Mouse (Mus musculus) spleen, adult 18-20 months (tissue): Measurements from ENCODE around the gene Maneal.
A peak's percentile ranks its signal among the peaks of the same experiment; 100 is the strongest.

ENCODE experiments used
- DNase-seq, 2 experiments: peaks; one replicate each; pipeline ENCODE4 v3.0.0; 2022; ENCODE audit warnings: mixed read lengths in 2 of 2

Maneal gene

DNA sequence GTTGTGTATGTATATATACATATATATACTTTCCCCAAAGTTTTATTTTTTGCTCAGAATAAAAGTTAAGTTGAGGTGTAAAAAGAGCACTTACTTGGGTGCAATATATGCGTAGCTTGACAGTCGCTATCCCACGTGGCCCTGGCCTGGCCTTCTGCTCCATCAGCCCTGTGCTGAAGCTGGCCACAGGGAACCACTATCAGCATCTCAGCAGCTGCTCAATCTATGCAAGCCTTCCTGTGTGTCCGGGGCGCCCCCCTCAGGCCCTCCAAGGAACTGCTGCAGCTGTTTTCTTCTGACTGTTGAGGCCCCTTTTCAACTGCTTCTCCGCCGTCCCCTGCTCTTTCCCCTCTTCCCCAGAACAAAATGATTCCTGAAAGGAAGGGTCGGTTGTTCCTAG is 14.4 kb downstream of the Maneal start:
- DNase-seq, result peak; percentile 56 to 81

DNA sequence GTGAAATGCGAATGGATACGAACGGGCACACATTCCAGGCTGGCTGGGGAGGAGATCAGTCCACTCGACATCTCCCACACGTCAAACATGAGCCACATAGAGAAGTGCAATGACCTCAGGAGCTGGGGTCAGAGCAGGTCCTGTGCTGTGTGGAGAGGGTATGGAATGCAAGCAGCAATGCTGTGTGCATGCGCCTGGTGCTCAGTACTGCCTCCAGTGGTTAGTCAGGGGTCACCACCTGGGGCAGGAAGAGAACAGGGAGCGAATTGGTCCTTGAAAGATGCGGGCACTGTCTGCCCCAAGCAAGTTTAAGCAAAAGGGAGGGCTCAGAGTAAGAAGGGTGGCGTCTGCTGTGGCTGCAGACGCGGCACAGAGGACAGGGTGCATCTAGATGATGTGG is 18.5 kb downstream of the Maneal start:
- DNase-seq, result peak in 1 of 2 experiments; percentile 30

DNA sequence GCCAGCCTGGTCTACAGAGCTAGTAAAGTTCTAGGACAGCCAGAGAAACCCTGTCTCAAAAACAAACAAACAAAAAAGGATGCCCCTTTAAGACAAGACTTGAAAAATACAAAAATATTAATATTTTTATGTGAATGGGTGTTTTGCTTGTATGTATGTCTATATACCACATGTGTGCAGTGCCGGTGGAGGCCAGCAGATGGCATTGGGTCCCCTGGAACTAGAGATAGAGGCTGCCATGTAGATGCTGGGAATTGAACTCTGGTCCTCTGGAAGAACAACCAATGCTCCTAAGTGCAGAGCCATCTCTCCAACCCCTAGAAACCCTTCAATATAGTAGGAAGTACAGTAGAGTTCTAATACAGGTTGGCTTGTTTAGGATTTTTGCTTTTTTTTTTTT is 21.0 kb downstream of the Maneal start:
- no peak for DNase-seq

DNA sequence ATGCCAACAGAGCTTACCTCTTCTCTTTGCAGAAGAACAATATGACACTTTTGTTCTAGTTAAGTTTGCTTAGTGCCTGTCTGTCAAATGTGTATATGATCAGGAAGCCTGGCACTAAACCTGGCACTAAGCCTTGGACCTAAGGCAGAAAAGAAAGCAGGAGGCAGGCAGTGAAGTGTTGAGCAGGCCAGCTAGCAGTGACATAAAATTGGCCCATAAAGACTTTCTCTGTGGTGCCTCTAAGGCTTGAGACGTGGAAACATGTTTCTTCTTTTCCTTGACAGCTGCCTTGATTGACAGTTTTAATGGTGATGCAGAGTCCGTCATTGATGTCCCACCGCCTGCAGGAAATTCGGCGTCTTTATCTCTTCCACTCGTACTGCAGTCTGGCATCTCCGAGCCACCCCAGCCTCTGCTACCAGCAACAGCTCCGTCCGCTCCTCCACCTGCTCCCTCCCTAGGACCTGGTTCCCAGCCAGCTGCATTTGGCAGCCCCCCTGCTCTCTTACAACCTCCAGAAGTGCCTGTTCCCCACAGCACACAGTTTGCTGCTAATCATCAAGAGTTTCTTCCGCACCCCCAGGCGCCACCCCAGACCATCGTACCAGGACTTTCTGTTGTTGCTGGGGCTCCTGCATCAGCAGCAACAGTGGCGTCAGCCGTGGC is 23.8 kb downstream of the Maneal start:
- no peak for DNase-seq

DNA sequence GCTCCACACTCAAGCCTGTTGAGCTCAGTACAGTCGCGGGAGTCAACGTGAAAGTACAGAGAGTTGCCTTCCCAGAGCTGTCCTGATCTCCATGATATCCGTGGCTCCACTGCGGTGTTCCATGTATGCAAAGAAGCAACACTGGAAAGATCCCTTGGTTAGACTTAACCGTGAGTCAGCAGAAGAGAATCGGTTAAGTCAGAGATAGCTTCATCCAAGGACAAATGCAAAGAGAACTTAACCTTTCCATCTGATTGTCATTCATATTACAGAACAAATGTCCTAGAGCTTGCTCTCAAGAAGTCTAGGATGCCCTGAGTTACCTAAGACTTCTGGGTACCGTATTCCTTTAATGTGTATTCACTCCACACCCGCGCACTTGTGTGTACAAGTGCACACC is 29.2 kb downstream of the Maneal start:
- no peak for DNase-seq

DNA sequence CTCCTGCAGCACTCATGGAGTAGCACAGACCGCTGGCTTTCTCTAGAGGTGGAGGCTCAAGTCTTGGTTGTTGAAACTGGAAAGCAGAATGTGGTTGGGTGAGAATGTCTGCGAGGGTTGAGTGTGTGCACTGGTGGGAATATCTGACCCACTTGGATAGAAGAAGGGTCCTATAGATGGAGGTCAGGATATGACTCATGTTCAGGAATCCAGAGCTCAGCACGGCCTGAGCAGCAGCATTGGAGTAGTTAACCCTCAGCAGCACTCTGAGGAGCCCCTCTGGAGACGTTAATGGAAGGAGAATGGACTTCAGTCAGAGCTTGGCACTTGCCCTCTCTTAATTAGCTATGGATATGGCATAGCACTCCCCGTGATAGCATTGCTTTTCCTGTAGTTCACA is 32.3 kb downstream of the Maneal start:
- no peak for DNase-seq

DNA sequence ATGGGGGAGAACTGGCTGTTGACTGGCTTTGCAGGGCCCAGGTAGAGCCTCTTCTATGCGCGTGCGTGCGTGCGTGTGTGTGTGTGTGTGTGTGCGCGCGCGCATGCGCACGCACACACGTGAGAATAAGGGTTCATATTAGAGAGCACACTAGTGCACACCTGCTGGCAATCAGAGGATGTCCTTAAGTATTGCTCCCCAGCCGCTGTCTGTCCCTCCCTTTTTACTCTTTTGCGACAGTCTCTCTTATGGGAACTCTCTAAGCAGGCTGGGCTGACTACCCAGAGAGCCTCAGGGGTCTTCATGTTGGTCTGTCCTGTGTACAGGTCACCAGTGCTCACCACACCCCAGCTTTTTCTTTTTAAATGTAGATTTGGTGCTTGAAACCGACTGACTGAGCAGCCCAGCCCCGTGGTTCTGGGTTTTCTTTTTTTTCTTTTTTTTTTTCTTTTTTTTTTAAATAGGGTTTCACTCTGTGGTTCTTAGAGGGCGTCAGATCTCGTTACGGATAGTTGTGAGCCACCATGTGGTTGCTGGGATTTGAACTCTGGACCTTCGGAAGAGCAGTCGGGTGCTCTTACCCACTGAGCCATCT is 36.5 kb downstream of the Maneal start:
- DNase-seq, result no peak

DNA sequence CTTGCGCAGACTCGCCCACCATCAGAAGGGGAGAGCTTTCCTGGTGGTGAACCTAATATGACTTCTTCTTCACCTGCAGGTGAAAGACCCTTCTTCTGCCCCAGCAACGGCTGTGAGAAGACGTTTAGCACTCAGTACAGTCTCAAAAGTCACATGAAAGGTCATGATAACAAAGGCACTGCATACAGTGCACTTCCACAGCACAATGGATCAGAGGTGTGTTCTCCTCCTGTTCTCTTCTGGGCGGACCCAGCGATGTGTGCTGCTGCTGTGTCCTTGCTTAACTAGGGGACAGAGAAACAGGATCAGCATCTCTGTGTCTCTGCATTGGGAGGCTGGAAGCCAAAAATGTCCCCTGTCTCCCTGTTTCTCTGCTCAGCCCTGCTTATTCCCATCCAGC is 37.0 kb downstream of the Maneal start:
- no peak for DNase-seq

DNA sequence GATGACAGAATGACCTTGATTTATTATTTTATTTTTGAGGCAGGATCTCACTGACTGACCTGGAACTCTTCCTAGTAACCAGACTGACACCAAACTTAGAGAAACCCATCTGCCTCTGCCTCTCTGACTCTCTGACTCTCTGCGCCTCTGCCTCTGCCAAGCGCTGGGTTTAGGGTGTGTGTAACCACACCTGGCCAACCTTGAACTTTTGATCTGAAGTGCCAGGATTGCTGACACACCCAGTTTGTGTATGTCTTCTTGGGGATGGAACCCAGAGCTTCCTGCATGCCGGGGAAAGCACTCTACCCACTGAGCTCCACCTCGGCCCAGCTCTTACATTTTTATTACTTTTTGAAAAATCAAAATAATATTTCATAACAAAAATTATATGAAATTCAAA is 43.1 kb downstream of the Maneal start:
- DNase-seq, result no peak

DNA sequence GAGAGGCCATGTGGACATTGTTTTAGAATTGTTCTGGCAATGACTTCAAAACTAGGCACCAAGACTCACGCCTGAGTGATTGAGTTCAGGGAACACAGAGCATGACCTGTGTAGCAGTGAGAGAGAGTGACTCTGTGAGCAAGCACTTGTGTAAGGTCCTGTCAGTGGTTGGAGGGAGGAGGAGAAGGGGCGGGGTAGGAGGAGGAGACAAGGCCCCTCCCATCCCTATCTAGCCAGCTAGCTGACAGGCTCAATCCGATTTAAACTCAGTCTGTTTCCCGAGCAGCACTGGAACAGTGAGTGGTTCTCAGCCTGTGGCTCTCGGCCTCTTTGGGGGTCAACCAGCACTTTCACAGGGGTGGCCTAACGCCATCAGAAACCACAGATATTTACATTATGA is 44.2 kb downstream of the Maneal start:
- no peak for DNase-seq

DNA sequence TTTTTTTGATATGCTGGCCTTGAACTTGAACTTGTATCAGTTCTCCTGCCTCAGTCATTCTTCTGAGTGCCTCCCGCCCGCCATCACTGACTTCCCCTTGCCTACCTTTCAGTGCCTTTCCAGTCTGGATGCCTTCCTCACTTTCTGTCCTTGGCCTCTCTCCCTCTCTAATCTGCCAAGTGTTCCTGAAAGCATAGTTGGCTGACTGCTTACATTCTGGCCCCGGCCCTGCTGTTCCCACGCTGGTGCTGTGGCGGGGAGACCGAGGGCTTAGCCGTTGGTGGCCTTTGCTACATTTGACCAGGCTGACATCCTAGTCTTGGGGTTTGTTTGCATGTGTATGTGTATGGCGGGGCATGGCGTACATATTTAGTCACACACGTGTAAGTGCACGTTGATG is 46.1 kb downstream of the Maneal start:
- no peak for DNase-seq

DNA sequence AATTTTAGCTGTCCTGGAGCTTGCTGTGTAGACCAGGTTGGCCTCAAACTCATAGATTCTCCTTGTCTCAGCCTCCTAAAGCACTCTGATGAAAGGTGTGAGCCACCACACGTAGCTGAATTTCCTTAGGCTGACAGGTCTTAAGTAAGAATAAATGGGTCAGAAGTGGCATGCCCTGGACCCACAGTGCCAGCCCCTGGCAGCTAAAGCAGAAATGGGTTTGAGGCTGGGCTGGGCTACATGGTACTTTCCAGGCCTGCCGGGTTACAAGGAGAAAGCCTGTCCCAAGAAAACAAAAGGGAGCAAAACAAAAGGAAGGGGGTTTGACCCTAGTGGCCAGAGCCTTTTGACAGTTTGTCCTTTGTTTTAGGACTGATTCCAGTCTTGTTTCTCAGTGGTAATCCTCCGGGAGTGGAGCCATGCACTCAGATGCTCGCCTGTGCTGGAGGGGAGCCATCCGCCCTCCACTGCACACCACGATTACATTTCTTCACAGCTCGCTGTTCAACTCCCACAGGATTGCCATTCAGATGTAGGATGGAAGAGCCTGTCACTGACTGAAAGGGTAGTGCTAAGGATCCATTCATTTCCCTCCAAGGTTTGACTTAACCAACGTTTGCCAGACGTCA is 50.5 kb downstream of the Maneal start:
- no peak for DNase-seq

DNA sequence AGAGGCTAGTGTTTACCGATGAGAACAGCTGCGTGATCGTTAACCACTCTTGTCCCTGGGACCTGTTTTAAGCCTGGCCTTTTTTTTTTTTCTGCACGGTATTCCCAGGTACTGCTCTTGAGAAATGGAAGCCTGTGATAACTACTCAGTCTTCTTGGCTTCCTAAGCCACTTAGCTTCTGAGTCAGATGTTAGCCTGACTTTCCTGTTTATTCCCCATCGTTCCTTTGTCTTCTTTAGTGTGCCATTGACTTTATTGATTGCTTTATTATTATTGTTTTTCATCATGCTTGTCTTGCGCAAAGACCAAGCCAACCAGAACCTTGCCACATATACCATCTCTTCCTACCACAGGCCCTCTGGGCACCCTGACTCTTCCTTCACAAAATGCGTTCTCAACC is 51.9 kb downstream of the Maneal start:
- DNase-seq, result no peak

DNA sequence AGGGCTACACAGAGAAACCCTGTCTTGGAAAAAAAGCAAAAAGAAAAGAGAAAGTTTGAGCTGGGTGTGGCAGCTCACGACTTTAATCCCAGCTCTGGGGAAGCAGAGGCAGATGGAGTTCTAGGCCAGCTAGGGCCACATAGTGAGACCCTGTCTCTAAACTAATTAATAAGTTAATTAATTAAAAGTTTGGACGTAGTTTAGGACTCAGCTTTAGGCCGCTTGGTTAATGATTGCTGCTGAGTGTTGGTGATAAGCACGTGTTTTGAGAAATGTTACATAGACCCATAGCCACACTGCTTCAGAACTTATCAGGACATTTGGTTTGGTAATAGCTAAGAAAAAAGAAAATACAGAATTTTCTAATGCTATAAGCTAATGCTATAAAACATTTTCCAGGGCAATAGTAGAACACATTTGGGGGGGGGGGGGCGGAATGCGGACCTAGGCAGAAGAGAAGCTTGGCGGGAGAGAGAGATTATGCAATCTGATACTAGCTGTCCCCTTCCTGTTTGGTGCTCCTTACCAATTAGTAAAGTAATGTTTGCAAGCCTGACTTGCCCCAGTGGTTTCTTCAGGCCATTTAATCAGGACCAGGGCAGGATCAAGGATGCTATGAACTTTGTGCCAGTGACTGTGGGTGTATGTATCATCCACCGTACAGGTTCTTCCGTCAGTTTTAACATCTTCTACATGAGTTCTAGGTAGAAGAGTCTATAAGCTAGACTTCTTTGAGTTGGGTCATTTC is 52.7 kb downstream of the Maneal start:
- DNase-seq, result no peak

DNA sequence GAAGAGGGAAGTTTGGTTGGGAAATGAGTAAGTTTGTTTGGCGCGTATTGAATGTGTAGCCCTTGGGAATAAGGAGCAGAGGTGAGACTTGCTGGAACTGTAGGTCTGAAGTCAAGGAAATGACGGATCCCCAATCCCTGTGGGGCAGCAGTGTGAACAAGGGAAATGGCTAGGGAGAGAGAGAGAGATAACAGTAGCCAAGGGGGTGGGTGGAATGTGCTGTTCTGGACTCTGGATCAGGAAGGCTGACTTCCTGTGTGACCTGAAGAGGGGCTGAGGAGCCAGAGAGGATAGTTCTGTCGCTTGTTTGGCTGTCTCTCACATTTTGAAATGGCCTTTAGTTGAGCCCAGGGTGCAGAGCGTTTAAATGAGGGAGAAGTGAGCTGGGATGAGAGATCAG is 53.5 kb downstream of the Maneal start:
- DNase-seq, result no peak
